Mouse (Mus musculus) colon, adult 2 months (tissue): Measurements from ENCODE around the gene Eprs. TPM values are rescaled to one million over a fixed set of nuclear protein-coding genes. Genes with fewer than 3 reads are reported as not detected.

Experiments
- polyA plus RNA-seq: library from polyadenylated mRNA; depleted of rRNA; stranded (reverse); fragments of >200 nt; gene quantifications from 2 replicates; pipeline ENCODE4 v1.2.3, GENCODE M21; 2012; rRNA removed

Eprs gene
- 5.5 and 6.8 TPM in 2 replicates for polyA plus RNA-seq

DNA sequence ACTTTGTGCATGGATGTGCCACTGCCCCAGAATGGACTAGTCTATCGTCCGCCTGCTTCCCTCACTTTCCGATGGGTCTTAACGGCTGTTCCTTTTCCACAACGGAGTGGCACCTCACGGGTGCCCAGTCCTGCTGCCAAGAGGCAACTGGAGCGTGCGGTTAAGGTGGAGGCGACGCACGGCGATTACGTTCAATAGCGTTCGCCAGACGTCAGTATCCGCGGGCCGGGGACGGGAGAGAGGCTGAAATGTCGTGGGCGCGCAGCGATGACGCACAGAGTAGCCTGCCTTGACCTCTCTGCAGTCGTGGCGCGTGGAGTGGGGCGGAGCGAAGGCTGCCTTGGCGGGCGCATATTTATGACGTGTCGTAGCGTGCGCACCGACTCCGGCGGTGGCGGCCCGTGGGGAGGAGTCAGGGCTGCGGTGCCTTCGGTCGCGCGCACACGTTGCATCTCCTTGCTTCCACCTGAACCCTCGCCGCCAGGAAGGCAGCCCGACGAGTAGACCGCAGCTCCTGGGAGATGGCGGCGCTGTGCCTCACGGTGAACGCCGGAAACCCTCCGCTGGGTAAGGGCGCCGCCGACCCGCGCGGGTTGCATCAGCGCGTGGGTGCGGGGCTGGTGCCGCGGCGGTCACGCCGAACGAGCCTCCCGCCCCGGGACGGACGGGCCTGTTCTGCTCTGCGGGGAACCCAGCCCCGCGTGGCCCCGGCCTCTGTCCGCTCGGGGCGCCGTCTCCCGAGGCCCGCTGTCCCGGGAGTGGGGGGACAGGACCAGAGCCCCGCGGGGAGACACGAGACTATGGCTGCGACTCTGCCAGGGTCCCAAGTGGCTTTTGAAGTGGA is at the start of gene Eprs:
Gene Eprs, plus strand, starts transcription at position 368 of the 844 bp plus-strand sequence.

DNA sequence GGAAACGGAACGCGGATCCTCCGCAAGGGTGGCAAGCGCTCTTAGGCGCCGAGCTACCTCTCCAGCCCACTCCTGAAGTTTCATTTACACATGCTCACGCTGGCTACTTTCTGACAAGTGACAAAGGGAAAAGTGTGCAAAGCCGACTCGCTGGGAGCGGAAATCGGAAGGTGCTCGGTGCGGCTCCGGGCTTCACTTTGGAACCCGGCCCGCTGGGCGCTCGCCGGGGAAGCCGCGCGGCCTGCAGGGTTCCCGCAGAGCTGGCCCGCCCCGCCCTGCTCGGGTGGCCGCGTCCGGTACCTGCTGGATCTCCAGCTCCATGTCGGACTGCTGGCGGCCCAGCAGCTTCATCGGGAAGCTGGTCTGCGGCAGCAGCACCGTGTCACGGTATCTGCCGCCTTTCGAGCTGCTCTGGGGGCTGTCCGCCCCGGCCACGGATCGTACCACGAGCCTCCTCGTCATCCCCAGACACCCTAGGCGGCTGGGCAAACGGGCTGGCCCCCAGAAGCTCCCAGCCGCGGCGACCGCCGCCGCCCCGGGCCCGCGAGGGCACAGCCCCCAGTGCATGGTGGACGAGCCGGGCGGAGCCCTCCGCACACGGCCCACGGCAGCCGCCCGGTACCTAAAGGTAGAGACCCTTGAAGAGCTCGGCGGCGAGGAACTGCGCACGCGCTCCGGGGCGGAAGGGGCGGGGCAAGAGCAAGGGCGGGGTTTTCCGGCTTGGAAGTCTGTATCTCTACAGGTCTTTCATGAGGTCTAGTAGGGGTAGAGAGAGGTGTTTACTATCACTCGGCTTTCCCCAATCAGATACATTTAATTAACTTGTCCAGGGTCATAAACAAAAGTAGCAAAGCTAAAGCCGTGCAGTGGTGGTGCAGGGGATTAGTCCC is 33.9 kb upstream of the Eprs start, which contains the start of gene Iars2:
Gene Iars2, minus strand, starts transcription at position 676 of the 890 bp plus-strand sequence.

DNA sequence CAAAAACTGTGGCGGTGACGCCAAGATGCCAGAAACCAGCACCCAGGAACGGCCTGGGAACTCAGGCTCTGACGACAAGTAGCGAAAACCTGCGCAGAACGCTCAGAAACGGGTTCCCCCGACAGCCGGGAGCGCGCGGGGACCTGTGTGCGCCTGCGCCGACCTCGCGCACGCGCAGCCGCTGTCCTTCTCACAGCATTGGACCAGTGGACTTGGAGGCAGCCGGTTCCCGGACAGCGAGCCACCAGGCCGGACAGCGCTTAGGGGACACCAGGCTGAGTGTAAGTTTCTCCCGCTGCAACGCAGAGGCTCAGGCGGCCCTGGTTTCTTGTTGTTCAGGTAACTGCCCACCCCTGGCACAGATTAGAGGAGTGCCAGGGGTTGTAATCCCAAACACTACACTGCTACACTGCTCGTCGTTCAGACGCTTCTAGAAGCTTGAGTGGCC is 30.8 kb upstream of the Eprs start, which contains the start of gene Bpnt1:
Gene Bpnt1, plus strand, starts transcription at position 167 of the 448 bp plus-strand sequence.

DNA sequence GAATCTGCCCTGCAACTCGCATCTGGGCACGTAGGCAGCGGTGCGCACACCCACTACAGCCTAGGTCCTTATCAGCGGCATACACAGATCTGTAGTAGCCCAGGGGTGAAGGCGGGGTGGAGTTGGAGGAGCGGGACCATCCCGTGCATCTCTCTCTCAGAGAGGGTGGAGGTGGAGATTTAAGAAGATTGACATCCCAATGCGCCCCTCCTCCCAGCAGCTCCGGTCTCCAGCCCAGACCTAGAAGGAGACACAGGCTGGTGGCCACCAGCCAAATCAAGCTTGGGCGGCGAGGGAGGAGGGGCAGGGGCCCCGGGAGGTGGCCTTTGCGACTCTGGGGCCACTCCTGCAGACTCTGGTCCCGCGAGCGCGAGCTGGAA is 91.7 kb downstream of the Eprs start, which contains the start of gene Slc30a10:
Gene Slc30a10, plus strand, starts transcription at position 274 of the 380 bp plus-strand sequence.

Other genes with a start within 250 kb of the Eprs start
- 19.4 and 19.7 TPM in 2 replicates for gene Rab3gap2, start 158.9 kb upstream of the Eprs start, polyA plus RNA-seq
- gene Iars2, start 33.6 kb upstream of the Eprs start, polyA plus RNA-seq = 35.3 and 37.2 TPM in 2 replicates
- 78.2 and 104 TPM in 2 replicates for gene Bpnt1, start 30.9 kb upstream of the Eprs start, polyA plus RNA-seq
- 6.5 and 15.3 TPM in 2 replicates for gene Slc30a10, start 91.8 kb downstream of the Eprs start, polyA plus RNA-seq